Mouse (Mus musculus): ENCODE measurements around the gene Nr2c2ap.

The Nr2c2ap gene

DNA sequence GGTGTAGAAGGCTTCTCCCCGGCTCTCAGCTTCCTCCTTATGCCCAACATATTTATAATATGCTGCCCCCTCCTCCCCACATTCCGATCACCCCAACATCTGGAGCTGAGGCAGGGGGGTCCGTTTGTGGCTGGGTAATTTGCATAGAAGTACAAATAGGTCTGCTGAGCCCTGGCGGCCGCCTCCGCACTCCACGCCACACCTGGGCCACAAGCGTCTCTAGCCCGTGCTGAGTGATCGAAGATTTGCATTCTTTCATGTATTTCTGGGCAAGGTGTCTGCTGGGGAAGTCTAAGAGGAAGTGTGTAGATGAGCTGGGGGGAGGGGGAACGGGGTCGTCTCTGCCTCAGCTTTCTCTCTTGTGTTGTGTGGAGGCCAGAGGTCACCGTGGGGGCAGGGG is 28.9 kb downstream of the Nr2c2ap start:
- in situ Hi-C loops (cut with MboI): loop anchor here (10.0 kb wide), 1 partner anchor 235 kb away; no protein-coding TSS in a partner anchor

DNA sequence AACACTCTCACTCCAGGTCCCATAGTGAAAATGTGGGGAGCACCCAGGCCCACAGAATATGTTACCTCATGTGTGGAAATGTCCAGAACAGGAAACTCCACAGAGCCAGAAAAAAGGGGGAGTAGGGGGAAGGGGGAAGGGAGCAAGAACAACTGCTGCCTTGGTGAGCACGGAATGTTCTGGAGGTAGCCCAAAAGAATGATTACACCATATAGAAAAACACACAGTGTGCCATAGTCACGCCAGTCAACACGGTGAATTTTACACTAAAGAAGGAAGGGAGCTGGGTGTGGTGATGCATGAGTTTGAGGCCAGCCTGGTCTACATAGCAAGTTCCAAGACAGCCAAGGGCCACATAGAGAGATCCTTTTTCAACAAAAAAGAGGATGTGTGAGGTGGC is 32.2 kb downstream of the Nr2c2ap start:
- in situ Hi-C loops (cut with MboI): loop anchor here (10.0 kb wide), 1 partner anchor 239 kb away; no protein-coding TSS in a partner anchor

DNA sequence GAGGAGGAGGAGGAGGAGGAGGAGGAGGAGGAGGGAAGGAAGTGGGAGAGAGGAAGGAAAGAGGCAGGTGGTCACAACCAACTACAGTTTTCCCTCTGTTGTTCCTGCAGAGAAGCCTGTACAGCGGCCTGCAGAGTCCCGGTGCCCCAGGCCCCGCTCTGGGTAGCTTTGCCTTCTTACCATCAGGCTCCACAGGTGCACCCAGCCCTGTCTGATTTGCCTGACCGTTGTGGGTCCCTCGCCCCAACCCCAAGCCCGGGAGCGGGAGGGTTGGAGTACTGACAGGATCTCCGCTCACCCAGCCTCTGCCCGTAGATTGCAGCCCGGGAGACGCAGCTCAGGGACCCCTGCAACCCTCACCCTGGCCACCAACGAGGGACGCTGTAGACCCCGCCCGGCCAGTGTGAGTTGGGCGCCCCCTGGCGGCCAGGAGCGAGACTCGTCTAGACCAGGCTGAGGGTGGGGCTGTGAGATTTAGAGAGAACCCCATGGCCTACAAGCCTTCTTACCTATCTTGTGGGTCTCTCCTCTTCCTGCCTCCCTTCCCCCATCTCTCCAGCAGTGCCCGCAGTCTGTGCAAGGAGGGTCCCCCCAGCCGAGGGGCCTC is 35.5 kb downstream of the Nr2c2ap start:
- in situ Hi-C loops (cut with MboI): loop anchor here (10.0 kb wide), 1 partner anchor 242 kb away; no protein-coding TSS in a partner anchor

DNA sequence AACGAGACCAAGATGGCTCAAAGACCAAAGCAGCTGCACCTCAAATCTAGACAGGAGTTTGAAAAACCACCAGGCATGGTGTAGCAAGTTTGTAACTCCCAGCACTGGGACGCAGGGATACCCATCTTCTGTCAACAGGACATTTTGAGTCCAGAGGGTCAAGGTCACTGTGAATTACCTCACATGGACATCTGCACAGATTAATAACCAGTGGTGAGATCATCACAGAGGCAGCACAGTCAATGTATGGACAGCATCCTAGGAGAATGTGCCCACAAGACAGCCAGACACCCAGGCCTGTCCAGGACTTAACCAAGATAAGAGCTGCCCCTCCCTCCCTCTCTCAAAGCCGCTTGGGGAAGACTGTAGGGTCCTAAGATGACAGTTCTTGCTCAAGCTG is 39.0 kb downstream of the Nr2c2ap start:
- in situ Hi-C loops (cut with MboI): no loop called here

DNA sequence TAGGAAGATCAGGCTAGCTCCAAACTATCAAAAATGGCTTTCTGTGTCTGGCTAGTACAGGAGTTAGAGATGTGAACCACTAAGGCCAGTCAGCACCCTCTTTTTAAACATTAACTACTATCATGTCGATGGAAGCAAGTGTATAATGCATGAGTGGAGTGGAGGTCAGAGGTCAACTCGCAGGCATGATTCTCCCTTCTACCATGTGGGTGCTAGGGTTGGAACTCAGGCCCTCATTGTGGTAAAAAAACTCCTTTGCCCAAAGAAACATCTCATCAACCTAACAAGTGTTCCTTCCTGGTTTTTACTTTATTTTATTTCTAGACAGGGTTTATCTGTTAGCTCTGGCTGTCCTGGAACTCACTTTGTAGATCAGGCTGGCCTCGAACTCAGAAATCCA is 39.6 kb downstream of the Nr2c2ap start:
- in situ Hi-C loops (cut with MboI): no loop called here

DNA sequence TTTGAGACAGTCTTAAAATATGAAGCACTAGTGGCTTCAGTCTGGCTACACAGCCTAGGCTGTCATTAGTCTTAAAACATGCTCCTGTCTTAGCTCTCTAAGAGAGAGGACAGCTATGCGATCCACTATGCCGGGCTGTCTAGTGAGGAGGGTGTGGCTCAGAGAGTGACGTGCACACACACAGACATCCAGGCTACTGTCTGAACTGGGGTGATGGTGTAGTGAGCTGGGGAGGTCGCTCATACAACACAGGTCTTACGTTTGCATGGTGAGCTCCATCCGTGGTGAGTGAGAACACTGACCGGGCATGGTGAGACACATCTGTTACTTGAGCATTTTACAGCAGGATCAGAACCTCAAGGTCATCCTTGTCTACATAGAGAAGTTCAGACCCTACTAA is 40.1 kb downstream of the Nr2c2ap start:
- in situ Hi-C loops (cut with MboI): no loop called here

DNA sequence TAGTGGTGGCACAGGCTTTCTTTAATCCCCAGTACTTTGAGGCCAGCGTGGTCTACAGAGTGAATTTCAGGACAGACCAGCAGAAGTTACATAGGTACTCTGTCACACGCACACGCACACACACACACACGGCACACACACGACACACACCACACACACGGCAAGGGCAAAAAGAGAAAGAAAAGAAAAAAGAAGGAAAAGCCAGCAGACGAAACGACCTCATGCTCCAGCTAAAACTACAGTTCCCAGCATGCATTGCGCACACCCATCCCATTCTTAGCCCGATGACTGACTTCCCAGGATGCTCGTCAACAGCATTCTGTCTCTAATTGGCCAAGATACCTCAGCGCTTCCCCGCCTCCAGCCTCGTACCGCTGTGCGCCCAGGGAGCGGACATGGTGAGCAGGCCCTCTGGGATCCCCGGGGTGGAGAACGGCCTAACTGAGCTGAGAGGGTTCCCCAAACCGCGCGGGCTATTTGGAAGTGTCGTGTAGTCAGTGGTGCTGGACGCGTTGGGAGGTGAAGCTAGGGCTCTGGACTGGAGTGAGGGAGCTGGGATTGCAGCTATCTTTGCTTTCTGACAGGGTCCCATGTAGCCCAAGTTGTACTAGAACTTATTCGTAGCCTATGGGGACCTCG is 41.0 kb downstream of the Nr2c2ap start, which contains the start of gene Tmem161a:
Gene Tmem161a, plus strand, starts transcription at position 314 of the 639 bp plus-strand sequence.
- in situ Hi-C loops (cut with MboI): no loop called here

DNA sequence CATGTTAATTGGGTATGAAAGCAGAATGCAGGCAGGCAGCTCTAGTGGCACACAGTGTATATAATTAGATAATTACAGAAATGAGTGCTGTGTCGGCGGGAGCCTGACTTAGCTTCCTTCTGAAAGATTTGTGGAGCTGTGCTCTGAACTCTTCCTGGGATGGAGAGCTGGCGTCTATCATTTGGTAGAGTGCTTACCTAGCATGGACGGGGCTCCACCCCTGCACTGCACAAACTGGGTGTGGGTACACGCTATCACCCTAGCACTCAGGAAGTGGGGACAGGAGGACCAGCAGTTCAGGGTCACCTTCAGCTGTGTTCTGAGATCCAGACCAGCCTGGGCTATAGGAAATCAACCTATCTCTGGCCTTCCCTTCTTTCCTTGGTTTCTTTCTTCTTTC is 42.2 kb downstream of the Nr2c2ap start:
- in situ Hi-C loops (cut with MboI): no loop called here

DNA sequence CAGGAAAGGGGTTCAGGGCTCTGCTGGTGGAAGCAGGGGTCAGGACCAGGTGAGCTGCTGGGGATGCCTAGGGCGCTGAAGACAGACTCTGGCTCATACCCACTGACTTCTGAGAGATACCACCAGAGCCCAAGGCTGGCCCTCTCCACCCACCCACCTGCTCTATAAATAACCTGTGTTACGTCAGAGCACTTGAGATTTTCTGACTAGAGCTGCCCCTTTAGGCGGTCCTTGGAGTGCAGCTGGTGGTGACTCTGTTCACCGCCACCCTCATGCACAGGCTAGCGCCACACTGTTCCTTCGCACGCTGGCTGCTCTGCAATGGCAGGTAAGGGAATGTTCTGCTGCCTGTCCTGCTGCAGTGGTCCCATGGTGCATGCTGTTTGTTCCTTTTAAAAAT is 42.9 kb downstream of the Nr2c2ap start:
- in situ Hi-C loops (cut with MboI): no loop called here

DNA sequence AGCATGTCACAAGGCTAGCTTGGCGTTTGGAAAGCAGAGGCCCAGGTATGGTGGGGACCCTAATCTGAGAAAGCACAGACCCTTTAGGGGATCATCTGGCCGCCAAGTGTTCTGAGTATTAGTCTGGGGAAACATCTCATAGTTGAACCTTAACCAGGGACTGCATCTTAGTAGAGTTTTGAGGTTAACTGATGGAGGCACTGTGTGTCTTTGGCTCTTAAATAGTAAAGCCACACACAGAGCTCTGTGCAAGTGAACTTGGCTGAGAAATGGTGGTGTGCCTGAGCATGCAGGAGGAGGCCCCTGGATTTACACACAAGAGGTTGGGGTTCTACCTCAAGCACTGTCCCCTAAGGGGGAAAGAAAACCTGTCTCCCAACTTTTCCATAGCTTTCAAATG is 47.1 kb downstream of the Nr2c2ap start:
- in situ Hi-C loops (cut with MboI): no loop called here

DNA sequence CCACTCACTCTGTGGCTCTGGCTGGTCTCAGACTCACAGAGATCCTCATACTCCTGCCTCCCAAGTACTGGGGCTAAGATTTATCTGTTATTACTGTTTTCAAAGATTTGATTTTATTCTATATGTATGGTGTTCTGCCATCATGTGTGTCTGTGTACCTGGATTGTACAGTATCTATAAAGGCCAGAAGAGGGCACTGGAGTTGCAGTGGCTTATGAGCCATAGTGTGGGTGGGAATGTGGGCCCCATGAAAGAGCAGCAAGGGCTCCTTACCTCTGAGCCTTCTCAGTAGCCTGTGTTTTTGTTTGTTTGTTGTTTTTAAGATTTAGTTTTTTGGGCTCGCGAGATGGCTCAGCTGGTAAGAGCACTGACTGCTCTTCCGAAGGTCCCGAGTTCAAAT is 47.9 kb downstream of the Nr2c2ap start:
- in situ Hi-C loops (cut with MboI): no loop called here

DNA sequence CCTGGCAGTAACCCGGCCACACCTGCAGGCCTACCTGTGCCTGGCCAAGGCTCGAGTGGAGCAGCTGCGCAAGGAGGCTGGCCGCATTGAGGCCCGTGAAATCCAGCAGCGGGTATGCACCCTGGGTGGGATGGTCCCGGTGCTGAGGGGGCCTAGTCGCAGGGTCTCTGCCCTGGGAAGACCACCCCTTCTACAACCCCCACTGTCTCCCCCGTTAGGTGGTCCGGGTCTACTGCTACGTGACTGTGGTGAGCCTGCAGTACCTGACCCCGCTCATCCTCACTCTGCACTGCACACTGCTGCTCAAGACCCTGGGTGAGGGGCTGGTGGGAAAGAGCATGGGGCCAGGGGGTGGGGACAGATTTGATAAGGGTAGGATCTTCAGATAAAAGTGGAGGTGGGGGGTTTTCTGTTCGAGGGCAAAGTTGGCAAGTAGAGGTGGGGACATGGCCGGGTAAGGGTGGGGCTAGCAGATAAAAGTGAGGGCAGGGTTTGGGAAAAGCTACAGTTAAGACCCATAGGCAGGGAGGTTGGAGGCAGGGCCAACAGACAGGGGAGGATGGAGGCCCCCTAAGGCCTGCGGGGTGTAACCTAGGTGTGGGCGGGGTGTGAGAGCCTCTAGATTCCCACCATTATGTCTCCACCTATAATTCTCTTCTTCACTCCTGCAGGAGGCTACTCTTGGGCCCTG is 50.2 kb downstream of the Nr2c2ap start:
- in situ Hi-C loops (cut with MboI): no loop called here

DNA sequence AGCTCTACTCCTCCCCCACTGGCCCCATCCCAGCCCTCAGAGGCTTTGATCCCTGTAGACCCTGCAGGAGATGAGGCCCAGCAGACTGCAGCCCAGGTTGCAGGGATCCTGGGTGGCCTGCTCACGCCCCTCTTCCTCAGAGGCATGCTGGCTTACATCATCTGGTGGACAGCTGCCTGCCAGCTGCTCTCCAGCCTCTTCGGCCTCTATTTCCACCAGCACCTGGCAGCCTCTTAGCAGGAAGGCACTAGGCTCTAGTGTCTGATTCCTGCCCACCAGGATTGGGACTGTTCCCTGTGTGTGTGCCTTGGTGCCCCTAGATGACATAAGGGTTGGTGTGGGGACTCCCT is 50.7 kb downstream of the Nr2c2ap start:
- in situ Hi-C loops (cut with MboI): no loop called here

DNA sequence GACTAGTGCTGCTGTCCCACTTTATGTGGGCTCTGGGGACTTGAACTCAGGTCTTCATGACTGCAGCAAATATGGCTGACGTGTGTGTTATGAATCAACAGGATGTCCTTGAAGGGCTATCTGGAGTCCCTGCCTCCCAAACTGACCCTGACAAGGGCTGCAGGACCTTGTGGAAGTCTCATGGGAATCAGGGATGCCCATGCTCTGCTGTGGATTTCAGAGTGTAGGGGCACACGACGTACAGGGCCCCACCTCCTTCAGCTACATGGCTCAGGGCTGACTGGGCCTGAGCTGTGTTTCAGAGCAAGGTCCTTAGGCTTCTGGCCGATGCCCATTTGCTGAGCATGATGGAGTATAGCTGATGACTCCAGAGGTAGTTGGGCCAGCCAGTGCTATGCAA is 52.1 kb downstream of the Nr2c2ap start:
- in situ Hi-C loops (cut with MboI): no loop called here

All from mature B cell (primary cell).